Mouse (Mus musculus) C2C12 (cell line): ENCODE measurements around the gene Cbarp. TPM values are rescaled to one million over a fixed set of nuclear protein-coding genes. Genes with fewer than 3 reads are reported as not detected.

Experiments
- H3K27me3 ChIP-seq: one replicate; pipeline ENCODE4 v1.6.1; 2011; ENCODE audit not compliant: control insufficient read depth, insufficient read depth, insufficient read length
- H3K36me3 ChIP-seq: one replicate; pipeline ENCODE4 v1.6.1; 2011; ENCODE audit not compliant: control insufficient read depth, insufficient read depth
- H3K4me3 ChIP-seq: one replicate; pipeline ENCODE4 v1.5.1; 2011; ENCODE audit warnings: mild to moderate bottlenecking, control low read depth; ENCODE audit not compliant: poor library complexity, insufficient read depth, severe bottlenecking
- H3K79me2 ChIP-seq: one replicate; pipeline ENCODE4 v1.6.1; 2011; ENCODE audit not compliant: control insufficient read depth, insufficient read depth
- H3K79me3 ChIP-seq: one replicate; pipeline ENCODE4 v1.6.1; 2011; ENCODE audit warnings: low read depth, control low read depth
- H3ac ChIP-seq: one replicate; pipeline ENCODE3; 2011; ENCODE audit warnings: low read depth; ENCODE audit not compliant: control insufficient read depth, insufficient read length
- CEBPB ChIP-seq: IDR thresholded peaks from one replicate; pipeline ENCODE4 v1.6.1; 2011; ENCODE audit warnings: low read depth, mild to moderate bottlenecking, control low read depth, moderate library complexity
- CTCF ChIP-seq: IDR thresholded peaks from one replicate; pipeline ENCODE4 v1.5.1; 2011; ENCODE audit not compliant: control insufficient read depth, insufficient read depth, insufficient read length
- FOSL1 ChIP-seq: IDR thresholded peaks from one replicate; pipeline ENCODE4 v1.8.0; 2011; ENCODE audit warnings: mild to moderate bottlenecking, low read length; ENCODE audit not compliant: poor library complexity, insufficient read depth, severe bottlenecking
- MAX ChIP-seq: IDR thresholded peaks from one replicate; pipeline ENCODE4 v1.6.1; 2011; ENCODE audit warnings: mild to moderate bottlenecking, control low read depth
- MYOD1 ChIP-seq: IDR thresholded peaks from one replicate; pipeline ENCODE4 v1.6.1; 2011; ENCODE audit warnings: low read depth; ENCODE audit not compliant: control insufficient read depth, insufficient read length
- MYOG ChIP-seq: IDR thresholded peaks from one replicate; pipeline ENCODE4 v1.6.1; 2011; ENCODE audit not compliant: control insufficient read depth, insufficient read length; ENCODE audit errors: extremely low read depth
- USF1 ChIP-seq: IDR thresholded peaks from one replicate; pipeline ENCODE4 v1.6.1; 2011; ENCODE audit warnings: low read depth, mild to moderate bottlenecking, control low read depth, moderate library complexity
- polyA plus RNA-seq: library from polyadenylated mRNA; unstranded; fragments of >200 nt; fragmentation: generic; extraction: Trizol; gene quantifications from one replicate; pipeline ENCODE4 v1.2.1, GENCODE M21; 2012; ENCODE audit warnings: missing spikeins

Cbarp gene
- polyA plus RNA-seq, 1 experiment = 12.1 TPM

DNA sequence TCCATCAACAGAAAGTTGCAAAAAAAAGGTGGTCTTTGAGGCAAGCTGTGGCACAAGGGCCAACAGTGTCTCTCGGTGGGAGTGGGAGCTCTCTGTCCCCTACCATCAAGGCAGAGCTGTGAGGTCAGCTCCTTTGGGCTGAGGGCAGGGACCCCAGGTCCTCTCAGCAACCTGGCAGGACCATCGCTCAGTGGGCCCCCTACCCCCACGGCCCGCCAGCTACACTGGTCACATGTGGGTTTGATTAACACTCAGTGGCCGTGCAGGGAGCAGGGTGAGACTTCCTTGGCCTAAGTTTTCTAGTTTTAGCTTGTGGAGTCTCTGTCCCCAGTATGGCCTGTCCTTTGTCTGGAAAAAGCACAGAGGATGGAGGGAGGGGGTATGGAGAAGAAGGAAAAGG, 40.2 kb upstream of the Cbarp start:
- TF ChIP-seq CTCF (no peak), MYOD1 (no peak), MAX (no peak), FOSL1 (no peak), USF1 (no peak), CEBPB (no peak), MYOG (no peak)
- no peaks in the 10 kb centered on the region for H3K79me3 ChIP-seq
- H3ac ChIP-seq = no peak overlapping the region
- no peaks in the 10 kb centered on the region for H3K36me3 ChIP-seq
- H3K4me3 ChIP-seq = no peak overlapping the region
- H3K79me2 ChIP-seq = no peaks in the 10 kb centered on the region
- H3K27me3 ChIP-seq = no peaks in the 10 kb centered on the region

DNA sequence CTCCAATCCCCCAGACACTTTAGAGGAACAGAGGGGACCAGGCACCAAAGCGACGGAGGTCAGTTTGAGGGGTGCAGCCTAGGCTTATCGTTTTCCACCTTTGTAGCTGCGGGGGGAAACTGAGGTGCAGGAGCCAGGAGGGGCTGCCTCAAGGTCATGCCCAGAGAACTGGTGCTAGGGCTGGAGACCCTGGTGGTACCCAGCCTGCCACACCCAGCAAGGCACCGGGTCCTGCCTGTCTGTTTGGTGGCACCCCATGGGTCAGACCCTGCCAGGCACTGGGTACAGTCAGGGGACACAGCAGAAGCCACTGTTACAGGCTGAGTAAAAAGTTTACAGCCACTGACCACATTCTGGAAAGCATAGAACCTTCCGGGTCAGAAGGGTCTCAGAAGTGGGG, 39.7 kb upstream of the Cbarp start:
- Histone ChIP-seq H3K79me3 (no peaks in the 10 kb centered on the region), H3K4me3 (no peak overlapping the region), H3K36me3 (no peaks in the 10 kb centered on the region), H3K27me3 (no peaks in the 10 kb centered on the region), H3ac (peak overlapping the region; percentile 20), H3K79me2 (no peaks in the 10 kb centered on the region)
- TF ChIP-seq USF1 = no peak
- no peak for TF ChIP-seq FOSL1
- no peak for TF ChIP-seq CEBPB
- TF ChIP-seq CTCF = no peak

DNA sequence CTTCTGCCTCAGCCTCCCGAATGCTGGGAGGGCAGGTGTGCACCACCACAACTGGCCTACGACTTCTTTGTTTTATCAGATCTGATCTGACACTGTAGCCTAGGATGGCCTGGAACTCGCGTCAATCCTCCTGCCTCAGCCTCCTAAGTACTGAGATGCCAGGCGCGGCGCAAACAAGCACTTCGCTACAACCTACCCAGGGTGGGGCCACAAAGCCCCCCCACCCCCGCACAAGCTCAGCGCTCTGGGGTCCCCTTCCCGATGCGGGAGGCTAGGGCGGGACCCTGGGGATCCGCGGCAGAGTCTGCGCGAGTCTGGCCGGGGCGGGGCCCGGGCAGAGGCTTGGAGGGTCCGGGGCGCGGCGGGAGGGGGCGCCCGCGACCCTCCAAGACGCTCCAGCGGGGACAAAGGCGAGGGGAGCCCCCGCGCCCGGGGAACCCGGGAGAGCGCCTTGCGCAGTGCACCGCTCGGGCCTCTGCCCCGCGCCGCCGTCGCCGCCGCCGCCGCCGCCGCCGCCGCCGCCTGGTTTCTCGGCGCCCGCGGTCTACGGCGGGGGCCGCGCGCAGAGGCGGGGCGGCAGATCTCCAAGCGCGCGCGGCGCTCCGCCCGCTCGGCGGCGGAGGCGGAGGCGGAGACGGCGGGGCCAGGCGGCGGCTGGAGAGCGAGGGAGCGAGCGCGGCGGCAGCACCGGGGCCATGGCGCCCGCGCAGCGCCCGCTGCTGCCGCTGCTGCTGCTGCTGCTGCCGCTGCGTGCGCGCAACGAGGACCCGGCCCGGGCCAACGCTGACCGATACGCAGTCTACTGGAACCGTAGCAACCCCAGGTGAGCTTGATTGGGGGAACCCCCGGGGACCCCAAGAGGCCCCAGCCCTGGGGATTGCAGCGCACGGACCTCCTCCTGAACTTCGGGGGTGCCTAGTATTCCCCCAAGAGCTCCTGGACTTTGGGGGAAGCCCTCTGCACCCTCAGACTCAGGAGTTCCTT, 38.7 kb upstream of the Cbarp start, which contains the start of gene Efna2:
Gene Efna2, plus strand, starts transcription at position 415 of the 984 bp plus-strand sequence.
- TF ChIP-seq MYOD1 (no peak), MYOG (no peak), CEBPB (no peak), MAX (no peak), USF1 (no peak), FOSL1 (no peak), CTCF (no peak)
- peak within 1 kb of the TSS; percentile 77 for H3ac ChIP-seq
- no peaks in the 10 kb centered on the region for H3K79me2 ChIP-seq
- no peaks in the 10 kb centered on the region for H3K79me3 ChIP-seq
- no peaks in the 10 kb centered on the region for H3K27me3 ChIP-seq
- H3K36me3 ChIP-seq = no peaks in the 10 kb centered on the region
- peak within 1 kb of the TSS; percentile 31 for H3K4me3 ChIP-seq

DNA sequence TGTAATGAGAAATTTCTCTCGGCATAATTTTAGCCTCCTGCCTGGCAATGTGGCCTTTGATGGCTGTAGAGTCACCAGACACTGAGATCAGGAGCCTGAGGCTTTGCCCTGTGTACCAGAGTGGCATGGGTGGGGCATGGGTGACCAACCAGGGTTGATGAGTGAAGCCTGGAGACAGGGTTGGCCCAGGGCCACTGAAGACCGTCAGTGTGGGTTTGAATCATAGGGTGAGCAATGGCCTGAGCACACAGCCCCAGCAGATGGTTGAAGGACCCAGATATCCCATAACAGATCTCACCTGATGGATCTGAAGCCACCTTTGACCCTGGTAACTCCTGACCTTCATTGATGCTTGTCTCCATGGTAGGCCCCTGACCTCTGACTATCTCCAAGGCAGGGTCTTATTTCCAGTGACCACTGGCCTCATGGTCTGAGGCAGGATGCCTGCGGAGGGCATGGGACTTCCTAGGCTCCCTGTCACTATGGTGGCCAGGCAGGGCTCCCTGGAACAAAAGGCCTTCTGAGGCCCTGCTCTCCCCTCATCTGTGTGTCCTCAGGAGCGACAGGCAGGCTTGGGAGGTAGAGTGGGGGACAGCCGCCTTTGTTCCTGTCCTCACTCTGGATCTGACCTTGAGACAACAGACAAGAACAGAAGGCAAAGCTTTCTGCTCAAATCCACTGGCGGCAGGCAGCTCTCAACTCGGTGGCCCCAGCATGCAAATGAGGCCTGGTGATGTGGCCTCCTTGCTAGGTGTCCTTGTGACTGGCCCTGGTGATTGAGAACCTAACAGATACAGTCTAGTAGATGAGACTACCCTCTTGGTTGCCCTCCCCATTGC, 37.0 kb upstream of the Cbarp start:
- TF ChIP-seq CEBPB = no peak
- TF ChIP-seq MYOD1 = peak; percentile 28
- TF ChIP-seq CTCF = no peak
- no peak for TF ChIP-seq FOSL1
- Histone ChIP-seq H3ac (no peak overlapping the region), H3K79me2 (no peaks in the 10 kb centered on the region), H3K4me3 (no peak overlapping the region), H3K36me3 (no peaks in the 10 kb centered on the region), H3K79me3 (no peaks in the 10 kb centered on the region), H3K27me3 (no peaks in the 10 kb centered on the region)

DNA sequence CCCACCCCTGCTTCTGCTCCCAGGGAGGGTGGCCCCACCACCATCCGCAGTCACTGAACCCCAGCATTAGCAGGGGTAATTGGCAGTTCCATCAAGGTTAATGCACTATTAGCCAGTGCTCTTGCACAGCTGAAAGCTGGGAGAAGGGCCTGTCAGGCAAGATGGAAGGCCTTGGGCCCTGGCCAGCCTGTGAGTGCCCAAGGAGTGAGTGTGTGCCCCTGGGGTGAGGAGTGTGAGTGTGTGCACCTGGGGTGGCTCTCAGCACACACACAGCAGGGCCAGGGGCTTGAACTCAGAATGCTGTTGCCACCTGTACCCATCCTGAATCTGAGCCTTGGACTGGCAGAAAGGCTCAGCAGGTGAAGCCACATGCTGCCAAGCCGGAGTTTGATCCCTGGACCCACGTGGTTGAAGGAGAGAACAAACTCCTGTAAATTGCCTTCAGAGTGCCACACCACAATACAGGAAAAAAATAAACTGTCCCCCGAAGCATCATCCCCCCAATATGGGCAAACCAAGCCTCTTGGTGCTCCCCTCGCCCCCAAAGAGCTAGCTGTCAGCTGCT, 35.7 kb upstream of the Cbarp start:
- TF ChIP-seq MAX (no peak), USF1 (no peak), FOSL1 (no peak), MYOD1 (no peak), CTCF (no peak), CEBPB (no peak), MYOG (no peak)
- no peaks in the 10 kb centered on the region for H3K79me3 ChIP-seq
- no peaks in the 10 kb centered on the region for H3K27me3 ChIP-seq
- H3K36me3 ChIP-seq = peaks cover 10% of the 10 kb centered on the region
- no peak overlapping the region for H3K4me3 ChIP-seq
- no peaks in the 10 kb centered on the region for H3K79me2 ChIP-seq
- no peak overlapping the region for H3ac ChIP-seq
